22 mouse cellular contexts compared by ENCODE assay signal in the genomic region with DNA sequence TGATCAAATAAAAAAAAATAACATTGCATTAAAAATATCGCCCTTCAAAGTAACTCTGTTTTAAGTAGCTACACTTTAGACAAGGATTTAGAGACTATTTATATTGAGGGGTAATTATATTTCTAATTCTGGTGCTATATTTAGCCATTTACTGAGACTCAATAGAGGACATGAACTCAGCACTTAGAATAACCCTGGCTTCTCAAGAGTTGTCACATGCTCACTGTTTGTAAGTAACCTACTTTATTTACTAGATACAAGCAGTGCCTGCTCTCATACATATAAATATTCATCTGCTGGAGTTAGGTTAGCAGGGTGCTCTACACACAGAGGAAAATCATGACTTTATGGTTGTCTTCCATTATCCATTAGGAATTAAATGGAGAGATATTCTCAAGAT.
DNase-seq lines count a peak whose midpoint lies in the region; ATAC-seq lines count a peak whose summit lies in the region.
"Had no signal": no experiment of that assay in that cellular context is flagged by ENCODE, and none has a peak within 500 bp of the region (broad histone marks: within the 10 kb centered on the region; RNA-seq: fewer than 3 reads in every experiment).

No protein-coding gene starts in this region.

- H3K4me1 ChIP-seq in heart, embryonic 16.5 days (ENCODE audit: control insufficient read depth, insufficient read depth, low read length): peaks cover 5% of the 10 kb centered on the region
- H3K4me1 ChIP-seq: forebrain, embryonic 13.5 days; intestine, embryonic 15.5 days had no signal

- H3K27ac ChIP-seq in heart, embryonic 16.5 days (ENCODE audit: low read length): no peak overlapping the region
- H3K27ac ChIP-seq: embryonic facial prominence, embryonic 10.5 days; forebrain, embryonic 13.5 days; hindbrain, embryonic 10.5 days; hindbrain, embryonic 14.5 days; intestine, embryonic 15.5 days had no signal

- H3K36me3 ChIP-seq in heart, embryonic 16.5 days (ENCODE audit: control insufficient read depth, insufficient read depth): no peaks in the 10 kb centered on the region
- H3K36me3 ChIP-seq: embryonic facial prominence, embryonic 10.5 days; G1E; hindbrain, embryonic 10.5 days; intestine, embryonic 15.5 days had no signal

- peak; percentile 21 for DNase-seq in gastrocnemius, adult 18-20 months (ENCODE audit: low spot score)
- no peak for DNase-seq in gastrocnemius, adult 8-10 months (ENCODE audit: low spot score in 2 of 2)
- peak; percentile 39 for DNase-seq in heart, adult 8-10 months (ENCODE audit: low spot score)
- DNase-seq in heart, postnatal 14 days: no peak
- no peak for DNase-seq in heart, postnatal 25 days (ENCODE audit: low spot score)
- DNase-seq in kidney, adult 18-20 months: no peak
- DNase-seq: adrenal gland, adult 8-10 months; adrenal gland, postnatal 36 days; B cell, adult 2 months; cerebellum, adult 2 months; cerebellum, postnatal 10 days; forebrain, postnatal 0 days; gastrocnemius, postnatal 14 days; kidney, adult 2 months had no signal

- intact Hi-C loops in heart, postnatal 14 days (cut with DNase I): no loop called here
- intact Hi-C loops in heart, postnatal 25 days (cut with DNase I): no loop called here

- H3K4me2 ChIP-seq in heart, embryonic 16.5 days (ENCODE audit: low read depth, low read length): no peak overlapping the region
- H3K4me2 ChIP-seq: forebrain, embryonic 13.5 days; hindbrain, embryonic 14.5 days; intestine, embryonic 15.5 days had no signal

- no peaks in the 10 kb centered on the region for H3K9me3 ChIP-seq in heart, embryonic 16.5 days (replicated peaks; ENCODE audit: control insufficient read depth, low read length)
- H3K9me3 ChIP-seq: embryonic facial prominence, embryonic 10.5 days; forebrain, embryonic 13.5 days; hindbrain, embryonic 10.5 days; intestine, embryonic 15.5 days had no signal

- H3K9ac ChIP-seq in heart, embryonic 16.5 days (ENCODE audit: low read length): no peak overlapping the region
- H3K9ac ChIP-seq: forebrain, embryonic 13.5 days; forebrain, postnatal 0 days; hindbrain, embryonic 14.5 days; intestine, embryonic 15.5 days had no signal

- H3K4me3 ChIP-seq in heart, embryonic 16.5 days (ENCODE audit: low read length): no peak overlapping the region
- H3K4me3 ChIP-seq: embryonic facial prominence, embryonic 10.5 days; forebrain, embryonic 13.5 days; hindbrain, embryonic 10.5 days; intestine, embryonic 15.5 days had no signal

- H3K27me3 ChIP-seq in heart, embryonic 16.5 days (ENCODE audit: control insufficient read depth, insufficient read depth, low read length): no peaks in the 10 kb centered on the region
- H3K27me3 ChIP-seq: forebrain, embryonic 13.5 days; intestine, embryonic 15.5 days had no signal

- WGBS in heart, embryonic 16.5 days: 46% methylated on average over 1 of the region's 1 CpGs

- ATAC-seq in heart, embryonic 16.5 days (replicated peaks; ENCODE audit: extremely low read depth, insufficient read depth, low FRiP score): peak; percentile 73
- ATAC-seq: CD4-positive, CD25-positive, alpha-beta regulatory T cell, adult 4 months; forebrain, embryonic 13.5 days; forebrain, postnatal 0 days; intestine, embryonic 15.5 days had no signal

Comparison
In these comparisons a context has a peak if more than half of its experiments do, and no peak if none do; other contexts are left out.
1. DNase-seq: peak in gastrocnemius, adult 18-20 months (single experiment) and heart, adult 8-10 months (single experiment); none in gastrocnemius, adult 8-10 months (0 of 2), heart, postnatal 14 days (0 of 2), heart, postnatal 25 days (single experiment) and kidney, adult 18-20 months (single experiment).